Mouse (Mus musculus) T-helper 17 cell (primary cell): Measurements from ENCODE around the gene Tpst1.
"Not testable (repeated sequence)": the region's sequence is repeated elsewhere in the genome, so short reads cannot be mapped to it uniquely, and the experiment has no call there.

Source experiments
- in situ Hi-C, 2 experiments: fragments of 300-600 bp; cut with MboI, MseI; formaldehyde crosslinking; loops; 1 replicate in 1 of 2; 2 replicates in 1 of 2; pipeline ENCODE4 v1.15.1; 2025; ENCODE audit warnings: high pct_unique_total_duplicates in 2 of 2

The Tpst1 gene

DNA sequence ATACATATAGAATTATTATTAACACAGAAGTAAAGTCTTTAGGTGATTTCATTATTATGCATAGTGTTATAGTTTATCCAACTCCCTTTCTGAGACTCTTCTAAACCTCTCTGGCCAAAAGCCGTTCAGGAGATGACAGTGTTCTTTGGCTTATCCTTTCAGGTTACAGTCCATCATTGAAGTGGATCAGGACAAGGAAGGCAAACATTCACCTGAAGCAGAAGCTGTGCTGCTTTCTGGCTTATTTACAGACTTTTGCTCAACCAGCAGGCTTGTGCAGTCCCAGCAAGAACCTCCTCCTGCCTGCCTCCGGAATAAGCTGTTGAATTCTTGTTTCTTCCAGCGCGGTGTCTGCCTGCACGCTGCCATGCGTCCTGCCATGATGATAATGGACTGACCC, at the start of gene Tpst1:
Gene Tpst1, plus strand, starts transcription at position 301 of the 400 bp plus-strand sequence.
- in situ Hi-C loops = no loop called here

DNA sequence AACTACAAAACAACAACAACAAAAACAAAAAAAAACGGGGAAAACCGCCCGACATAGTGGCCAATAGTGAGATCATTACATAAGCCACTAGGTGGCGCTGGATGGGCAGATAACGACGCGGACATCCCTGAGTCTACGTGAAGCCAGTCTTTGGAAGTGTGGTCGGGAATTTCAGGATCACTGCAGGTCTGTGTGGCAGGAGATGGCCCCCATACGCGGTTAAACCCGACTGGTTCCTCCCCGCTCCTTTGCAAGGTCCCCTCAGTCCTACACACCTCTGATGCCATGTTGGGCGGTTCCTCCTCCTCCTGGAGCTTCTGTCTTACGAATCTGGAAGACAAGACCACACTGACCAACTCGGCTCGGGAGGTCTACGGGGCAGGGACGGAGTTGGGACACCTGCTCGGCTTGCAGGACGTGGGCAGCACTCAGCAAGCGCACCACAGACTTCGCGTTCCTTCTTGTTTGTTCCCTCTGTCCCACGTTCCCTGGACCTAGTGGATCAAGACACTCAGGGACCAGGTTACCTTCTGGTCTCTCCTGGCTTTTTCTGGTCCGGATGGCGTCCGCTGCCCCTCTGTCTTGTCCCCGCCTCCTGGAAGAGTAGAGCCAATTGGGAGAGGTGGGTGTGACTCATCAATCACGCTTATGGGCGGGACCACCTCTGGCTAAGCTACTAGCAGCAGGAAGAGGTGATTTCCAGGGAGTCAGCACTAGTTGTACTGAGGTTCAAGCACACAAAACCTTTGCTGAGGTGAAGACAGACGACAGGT, 49.2 kb upstream of the Tpst1 start:
- in situ Hi-C loops = no loop called here

DNA sequence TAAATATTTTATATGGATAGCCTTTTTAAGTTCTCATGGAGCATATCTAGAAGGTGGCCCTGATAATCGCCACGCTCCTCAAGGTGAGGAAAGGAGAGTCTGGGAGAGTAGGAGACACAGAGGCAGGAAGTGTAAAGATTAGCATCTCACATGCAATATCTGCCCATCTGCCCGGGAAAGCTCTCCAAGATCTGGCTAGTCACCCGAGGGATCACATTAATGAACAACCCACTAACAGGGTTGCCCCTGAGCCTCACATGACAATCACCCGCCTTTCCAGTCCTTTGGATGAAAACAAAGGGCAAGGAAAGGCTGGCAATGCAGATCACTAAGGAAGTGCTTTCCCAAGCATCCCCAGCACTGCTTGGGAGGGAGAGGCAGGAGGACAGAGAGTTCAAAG, 46.0 kb upstream of the Tpst1 start:
- in situ Hi-C loops = no loop called here

DNA sequence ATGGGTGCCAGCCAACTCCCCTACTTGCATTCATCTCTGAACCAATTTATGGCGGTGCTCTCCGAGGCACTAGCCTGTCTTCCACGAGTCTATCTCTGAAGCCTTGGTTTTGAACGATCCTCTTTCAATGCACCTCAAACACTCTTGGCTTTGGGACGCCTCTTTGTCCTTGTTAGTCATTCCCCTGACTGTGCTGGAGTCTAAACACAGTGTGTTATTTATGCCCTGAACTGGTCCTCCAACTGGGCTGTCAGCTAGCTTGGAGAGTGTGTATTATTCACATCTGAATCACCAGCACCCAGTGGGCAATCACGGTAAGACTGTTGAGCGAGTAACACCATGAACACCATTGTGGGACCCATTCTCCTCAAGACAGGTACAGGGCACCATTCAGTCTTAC, 45.4 kb upstream of the Tpst1 start:
- in situ Hi-C loops = no loop called here

DNA sequence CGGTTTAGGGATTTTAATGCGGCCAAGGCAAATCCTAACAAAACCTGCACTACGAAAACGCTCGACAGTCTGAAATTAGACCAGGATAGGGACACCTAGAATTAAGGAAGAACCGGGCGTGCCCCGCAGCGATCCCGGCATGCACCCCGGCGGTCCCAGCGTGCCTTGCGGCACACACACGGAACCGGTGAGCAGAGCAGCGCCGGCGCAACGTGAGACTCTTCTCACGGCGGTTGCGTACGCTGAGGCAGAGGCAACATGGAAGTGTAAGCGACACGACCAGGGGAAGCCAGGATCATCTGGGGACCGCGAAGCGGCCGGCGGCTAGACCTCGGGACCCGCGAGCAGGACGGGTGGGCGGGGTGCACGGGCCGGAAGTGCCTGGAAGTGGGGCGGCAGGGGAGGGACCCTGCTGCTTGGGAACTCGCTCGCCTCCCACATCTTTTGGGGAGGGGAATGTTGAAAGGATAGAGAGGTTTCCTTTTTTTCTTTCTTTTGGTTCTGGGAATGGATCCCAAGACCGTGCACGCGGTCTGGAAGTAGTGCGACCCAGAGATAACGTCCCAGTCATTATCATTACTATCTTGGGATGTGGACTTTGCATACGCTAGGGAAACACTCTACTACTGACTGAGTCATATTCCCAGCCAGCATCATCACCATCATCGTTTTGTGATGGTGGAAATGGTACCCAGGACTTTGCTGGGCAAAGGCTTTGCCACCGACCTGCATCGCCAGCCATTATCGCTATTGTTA, 43.8 kb upstream of the Tpst1 start, which contains the start of the genes Asl and Crcp:
Gene Asl, minus strand, starts transcription at position 106 of the 756 bp plus-strand sequence.
Gene Crcp, plus strand, starts transcription at position 149 of the 756 bp plus-strand sequence.
- in situ Hi-C loops = no loop called here

DNA sequence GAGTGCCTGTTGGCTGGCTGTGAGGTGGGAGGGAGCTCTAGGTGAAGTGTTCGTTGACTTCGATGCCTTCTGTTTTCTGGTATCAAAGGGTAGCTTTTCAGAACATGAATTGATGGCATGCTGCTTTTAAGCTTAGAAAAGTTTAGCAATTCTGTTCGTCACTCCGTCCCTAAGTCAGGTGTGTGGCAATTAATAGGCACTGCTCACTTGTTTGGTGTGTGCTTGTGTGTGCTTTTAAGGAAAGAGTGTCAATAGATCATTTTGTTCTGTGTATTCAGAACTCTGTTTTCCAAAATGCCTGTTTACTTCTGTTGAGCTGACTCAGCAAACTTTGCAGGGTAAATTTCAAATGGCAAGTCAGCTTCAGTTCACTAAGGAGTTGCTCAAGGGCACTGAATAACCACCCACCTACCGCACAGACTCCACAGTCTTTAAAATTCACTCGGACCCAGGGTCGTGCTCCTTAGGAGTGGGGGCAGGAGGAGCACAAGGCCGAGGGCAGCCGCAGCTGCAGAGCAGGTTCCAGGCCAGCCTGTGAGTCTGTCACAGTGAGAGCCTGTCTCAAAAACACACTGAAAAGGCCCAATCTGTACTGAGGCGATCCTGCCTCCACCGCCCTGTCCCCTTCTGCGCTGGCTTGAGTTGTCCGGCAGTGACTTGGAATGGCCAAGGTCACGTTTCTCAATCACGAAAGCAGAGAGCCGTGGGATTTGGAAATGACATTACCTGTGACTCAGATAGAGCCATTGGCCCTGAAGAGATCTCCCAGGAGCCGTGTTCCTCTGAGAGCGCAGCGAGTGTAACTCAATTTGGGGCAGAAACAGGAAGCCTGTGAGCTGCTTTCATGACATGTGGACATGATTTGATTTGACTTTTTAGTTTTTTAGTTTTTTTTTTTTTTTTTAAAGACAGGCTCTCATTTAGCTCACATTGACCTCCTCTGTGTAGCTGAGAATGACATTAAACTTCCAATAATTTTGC, 41.4 kb upstream of the Tpst1 start:
- in situ Hi-C loops = no loop called here

DNA sequence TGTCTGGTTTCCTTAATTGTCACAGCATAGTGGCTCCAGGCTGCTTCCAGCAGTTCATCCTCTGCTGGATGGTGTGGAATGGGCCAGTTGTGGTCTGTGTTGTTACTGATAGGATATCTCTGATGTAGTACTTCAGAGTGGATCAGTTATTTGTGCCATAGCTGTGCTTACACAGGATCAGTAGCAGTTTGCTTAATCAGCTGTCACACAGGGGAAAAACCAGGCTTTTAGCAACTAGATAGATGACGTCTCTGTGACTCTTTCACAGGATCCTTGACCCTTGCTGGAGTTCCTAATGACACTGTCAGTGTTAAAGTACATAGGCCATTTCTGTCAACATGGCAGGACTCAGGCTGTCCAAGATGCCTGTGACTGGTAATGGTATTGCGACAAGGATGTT, 39.3 kb upstream of the Tpst1 start:
- in situ Hi-C loops = no loop called here

DNA sequence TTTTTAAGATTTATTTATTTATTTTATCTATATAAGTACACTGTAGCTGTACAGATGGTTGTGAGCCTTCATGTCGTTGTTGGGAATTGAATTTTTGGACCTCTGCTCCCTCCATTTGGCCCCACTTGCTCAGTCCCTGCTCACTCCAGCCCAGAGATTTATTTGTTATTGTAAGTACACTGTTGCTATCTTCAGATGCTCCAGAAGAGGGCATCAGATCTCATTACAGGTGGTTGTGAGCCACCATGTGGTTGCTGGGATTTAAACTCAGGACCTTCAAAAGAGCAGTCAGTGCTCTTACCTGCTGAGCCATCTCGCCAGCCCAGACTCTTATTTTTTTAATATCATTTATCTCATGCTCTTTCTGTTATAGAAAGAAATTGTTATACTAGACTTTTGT, 36.8 kb upstream of the Tpst1 start:
- in situ Hi-C loops = not testable (repeated sequence)

DNA sequence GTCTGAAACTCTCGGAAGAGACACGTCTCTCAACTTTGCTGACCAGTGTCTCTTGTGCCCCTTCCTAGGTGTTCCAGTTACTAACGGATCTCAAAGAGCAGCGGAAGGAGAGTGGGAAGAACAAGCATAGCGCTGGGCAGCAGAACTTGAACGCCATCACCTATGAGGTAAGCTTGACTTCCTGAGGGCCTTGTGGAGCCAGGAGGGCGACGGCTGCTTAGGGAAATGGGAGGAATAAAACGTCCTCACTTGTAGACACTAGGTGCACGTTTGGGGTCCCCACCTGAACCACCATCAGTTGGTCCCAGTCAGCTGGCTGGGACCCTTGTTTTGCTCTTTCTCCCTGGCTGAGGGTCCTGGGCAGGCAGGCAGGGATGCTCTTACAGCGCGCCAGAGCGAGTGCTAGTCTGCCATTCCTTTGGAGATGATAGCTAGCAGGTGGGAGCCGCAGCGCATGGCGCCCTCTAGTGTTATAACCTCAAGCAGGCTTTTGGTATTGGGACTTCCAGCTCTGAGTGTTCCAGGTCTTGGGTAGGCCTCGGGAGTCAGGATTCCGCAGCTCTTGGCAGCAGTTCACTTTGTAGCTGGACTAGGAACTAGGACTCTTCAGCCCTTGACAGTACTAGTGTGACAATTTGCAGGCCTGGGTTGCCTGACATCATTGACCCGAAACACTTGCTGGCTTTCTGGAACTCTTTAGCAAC, 35.2 kb upstream of the Tpst1 start:
- in situ Hi-C loops = no loop called here

DNA sequence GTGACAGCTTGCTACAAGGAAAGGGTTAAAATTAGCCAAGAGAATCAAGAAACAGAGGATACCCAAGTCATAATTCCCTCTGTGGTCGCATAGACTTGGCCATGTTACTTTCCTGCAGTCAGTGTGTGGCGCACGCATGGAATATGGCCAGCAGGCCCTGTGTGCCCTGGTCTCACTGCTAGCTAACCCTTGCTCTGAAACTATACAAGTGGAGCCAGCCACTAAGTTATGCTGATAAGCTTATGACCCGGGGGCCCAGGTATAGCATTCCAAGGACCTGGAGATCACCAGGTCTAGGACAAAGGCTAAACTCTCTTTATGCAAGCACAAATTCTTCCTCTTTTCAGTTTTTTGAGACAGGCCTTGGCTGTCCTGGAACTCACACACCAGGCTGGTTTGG, 32.3 kb upstream of the Tpst1 start:
- in situ Hi-C loops = no loop called here

DNA sequence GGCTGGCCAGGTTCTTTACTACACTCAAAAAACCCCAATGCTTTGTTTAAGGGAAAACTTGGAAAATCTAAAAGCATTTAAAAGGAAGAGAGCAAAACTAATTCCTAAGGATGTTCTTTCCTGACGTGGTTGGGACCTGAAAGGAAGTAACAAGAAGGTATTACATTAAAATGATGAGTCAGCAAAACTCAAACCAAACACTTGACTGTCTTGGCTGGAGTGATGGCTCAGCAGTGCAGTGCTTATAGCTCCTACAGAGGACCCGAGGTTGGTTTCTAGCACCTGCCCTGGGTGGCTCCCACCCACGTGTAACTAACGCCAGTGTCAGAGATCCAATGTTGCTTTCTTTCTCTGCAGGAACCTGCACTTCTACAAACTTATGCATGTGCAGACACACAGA, 31.9 kb upstream of the Tpst1 start:
- in situ Hi-C loops = no loop called here

DNA sequence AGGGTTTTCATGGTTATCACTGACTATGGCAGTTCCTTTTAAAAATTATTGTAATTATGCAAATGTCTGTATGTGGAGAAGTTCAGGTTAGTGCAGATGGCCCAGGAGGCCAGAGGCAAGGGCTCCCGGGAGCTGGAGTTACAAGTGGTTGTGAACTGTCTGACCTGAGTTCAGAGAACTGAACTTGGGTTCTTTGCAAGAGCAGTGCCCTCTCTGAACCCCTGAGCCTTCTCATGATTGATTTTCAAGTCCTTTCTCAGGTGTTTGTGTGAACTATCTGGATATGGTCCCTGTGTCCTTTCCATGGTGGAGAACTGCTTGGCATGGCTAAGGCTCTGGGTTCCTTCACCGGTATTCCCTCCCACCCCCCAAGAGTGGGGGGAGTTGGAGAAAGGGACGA, 29.4 kb upstream of the Tpst1 start:
- in situ Hi-C loops = no loop called here

DNA sequence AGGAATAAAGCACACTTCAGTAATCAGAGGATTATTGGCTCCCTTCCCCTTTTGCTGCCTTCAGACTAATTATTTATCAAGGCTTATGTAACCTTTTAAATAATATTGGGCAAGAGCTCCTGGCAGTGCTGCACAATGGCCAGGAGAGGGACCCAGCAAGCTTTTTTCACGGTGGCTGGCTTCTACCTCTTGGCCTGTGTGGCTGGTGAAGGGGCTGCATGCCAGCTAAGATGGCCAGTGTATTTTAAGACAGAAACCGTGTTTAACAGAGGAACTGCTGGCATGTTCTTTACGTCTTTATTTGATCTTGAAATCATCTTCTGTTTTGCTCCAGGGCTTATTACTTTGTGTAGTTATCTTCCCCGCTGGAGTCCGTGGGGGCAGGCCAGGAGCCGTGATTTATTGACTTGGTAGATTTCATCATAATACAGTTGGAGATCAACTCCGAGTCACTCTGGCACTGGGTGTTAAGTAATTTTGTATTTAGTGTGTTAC, 28.9 kb upstream of the Tpst1 start:
- in situ Hi-C loops = no loop called here

DNA sequence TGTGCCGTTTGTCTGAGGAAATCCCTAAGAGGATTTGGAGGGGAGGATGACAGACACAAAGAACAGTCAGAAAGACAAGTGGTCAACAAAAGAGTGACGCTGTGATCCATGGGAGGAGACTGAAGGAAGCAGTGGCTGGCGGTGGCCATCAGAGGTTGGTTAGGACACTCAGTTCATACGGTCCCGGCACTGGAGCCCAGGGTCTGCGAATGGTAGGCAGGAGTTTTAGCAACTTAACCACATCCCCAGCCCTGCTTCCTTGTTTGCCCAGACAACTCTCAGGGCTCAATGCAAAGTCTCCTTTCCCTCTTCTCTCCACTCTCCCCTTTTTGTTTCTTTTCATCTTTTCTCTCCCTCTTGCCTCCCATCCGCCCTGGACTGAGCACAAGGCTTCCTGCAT, 27.0 kb upstream of the Tpst1 start:
- in situ Hi-C loops = no loop called here

DNA sequence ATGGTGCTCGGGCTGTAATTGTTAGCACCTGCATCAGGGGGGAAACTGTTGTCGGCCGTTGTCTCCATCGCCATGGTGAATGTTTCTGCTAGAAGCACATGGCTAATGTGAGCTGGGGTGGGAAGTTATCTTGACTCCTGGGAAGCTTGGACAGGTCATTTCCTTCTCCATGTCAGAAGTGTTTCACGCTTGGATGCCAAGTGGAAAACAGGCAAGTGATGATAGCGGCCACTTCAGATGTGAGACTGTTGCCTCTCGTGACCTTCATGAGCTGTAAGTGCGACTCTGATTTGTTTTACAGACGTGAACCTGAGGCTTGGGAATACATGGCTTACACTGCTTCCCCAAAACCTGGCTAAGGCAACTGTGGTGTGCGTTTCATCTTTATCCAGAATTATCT, 26.5 kb upstream of the Tpst1 start:
- in situ Hi-C loops = no loop called here

DNA sequence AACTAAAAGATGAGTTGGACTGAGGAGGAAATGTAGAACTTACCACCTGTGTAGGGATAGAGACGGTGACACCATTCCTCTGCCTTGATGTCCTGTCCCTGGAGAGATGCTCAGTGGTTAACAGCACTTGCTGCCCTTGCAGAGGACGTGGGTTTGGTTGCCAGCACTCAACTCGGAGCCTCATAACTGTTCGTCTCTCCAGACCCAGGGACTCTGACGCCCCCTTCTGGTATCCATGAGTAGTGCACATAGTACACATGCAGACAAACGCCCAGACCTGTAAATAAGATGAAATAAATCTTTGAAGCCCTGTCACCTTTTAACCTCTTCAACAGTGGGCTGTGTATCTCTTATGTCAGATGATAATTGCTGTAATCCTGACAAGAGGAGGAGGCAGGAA, 26.1 kb upstream of the Tpst1 start:
- in situ Hi-C loops = no loop called here

DNA sequence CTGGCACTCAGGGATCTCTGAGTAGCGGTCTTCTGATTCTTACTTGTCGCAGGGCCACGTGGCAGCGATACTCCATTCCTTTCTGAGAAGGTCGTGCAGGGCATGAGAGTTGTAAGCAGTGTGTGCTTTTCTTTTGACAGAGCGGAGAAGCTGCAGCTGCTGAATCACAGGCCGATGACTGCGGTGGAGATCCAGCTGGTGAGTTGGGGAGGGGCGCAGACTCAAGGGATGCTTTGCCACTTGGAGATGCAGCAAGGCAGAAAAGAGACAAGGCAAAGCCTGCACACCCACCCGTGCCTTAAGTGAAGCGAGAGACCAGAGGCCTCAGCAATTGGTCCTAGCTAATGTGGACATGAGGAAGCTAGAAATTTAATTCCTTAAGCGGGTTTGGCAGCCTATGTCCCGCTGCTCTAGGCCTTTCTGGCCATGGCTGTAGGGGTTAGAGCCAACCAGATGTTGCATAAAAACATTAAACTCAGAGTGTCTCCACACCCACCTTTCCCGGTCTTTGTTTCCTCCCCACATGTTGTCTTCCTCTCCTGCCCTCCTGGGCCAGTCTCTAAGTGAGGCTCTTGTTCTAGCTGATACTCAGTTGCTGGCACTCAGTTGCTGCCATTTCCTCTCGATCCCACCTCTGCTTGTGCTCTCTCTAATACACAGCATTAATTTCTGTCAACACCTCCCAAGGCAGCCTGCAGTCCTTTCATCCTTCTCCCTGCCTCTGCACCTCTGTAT, 24.2 kb upstream of the Tpst1 start:
- in situ Hi-C loops = no loop called here

DNA sequence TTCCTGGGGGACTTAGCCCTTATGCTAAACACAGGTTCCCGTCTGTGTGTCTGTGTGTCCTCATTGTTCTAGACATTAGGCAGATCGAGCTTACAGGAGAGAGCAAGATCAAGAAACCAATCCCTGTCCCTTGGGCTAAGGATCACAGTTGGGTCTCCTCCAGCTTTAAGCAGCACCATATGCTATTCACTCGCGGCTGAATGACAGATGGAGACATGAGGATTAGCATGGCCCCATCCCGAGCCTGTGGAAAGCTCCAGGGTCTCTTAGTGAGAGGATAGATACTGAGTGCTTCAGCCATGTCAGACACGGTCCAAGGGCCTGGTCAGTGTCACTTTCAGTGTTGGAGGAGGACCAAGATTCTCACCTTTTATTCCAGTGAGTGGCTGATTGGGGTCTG, 22.7 kb upstream of the Tpst1 start:
- in situ Hi-C loops = no loop called here

DNA sequence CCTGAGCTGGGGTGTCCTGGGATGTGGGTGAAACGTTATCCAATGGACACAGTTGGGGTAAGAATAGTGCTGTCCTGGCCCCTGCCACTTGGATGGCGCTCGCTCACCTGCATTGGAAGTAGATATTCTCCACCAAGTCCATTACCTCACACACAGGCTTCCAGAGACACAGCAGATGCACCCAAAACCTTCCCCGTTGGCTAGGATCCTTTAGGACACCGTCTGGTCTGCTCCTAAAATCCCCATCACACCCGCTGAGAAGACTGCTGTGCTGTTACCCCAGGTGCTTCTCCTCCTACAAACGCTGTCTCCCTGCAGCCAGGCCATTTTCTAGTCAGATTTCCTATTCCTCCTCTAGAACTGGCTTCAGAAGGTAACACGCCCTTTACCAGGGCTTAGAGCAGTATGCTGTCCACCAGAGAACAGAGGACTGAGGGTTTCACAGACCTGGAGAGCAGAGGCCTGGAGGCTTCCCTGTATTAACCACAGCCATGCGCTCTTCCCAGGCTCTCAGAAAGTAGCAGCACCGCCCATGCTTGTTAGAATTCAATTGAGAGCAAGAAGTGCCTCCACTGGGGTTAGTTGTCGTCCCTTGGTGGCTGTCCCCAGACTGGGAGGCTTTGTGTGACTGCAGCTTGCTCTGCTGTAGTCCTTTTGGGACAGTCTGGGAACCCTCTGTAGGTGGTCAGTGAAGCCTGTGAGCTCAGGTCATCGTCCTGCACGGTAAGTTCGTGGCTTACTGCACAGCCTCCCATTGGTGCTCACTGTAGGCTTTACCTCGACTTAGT, 21.9 kb upstream of the Tpst1 start:
- in situ Hi-C loops = no loop called here

DNA sequence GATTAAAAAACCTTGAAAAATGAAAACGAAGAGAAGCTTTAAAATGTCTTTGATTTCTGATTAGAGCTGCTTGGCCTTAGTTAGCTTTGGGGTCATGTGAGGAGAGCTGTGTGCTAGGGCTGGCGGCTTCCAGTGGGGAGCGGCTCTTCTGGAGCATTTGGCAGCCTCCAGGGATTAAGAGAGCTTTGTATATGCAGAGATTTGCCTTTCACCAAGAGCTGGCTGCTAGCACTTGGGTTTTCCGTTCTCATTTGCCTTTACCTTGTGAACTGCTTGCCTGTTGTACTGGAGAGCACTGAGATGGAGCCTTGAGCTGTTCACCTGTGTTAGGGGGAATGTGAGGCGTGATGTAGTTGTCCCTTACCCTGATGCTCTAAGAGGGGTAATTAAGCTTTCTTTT, 20.6 kb upstream of the Tpst1 start:
- in situ Hi-C loops = no loop called here
